Mouse (Mus musculus) hindbrain, embryonic 12.5 days (tissue): ENCODE data around the gene Crybg3. TPM values are rescaled to one million over a fixed set of nuclear protein-coding genes. Genes with fewer than 3 reads are reported as not detected.

ENCODE experiments used
- ATAC-seq: fragments of 200-750 bp; cut with Nextera tagmentation; 2 replicates; pipeline ENCODE4 v1.8.0; 2017; ENCODE audit warnings: moderate TSS enrichment; ENCODE audit not compliant: low FRiP score
- H3K27ac ChIP-seq: fragments of 300-500 bp; sonication (generic); 2 replicates; pipeline ENCODE4 v1.5.1; 2016; ENCODE audit warnings: mild to moderate bottlenecking
- H3K27me3 ChIP-seq: fragments of 300-500 bp; sonication (generic); 2 replicates; pipeline ENCODE4 v1.6.1; 2016; ENCODE audit warnings: mild to moderate bottlenecking
- H3K36me3 ChIP-seq: fragments of 300-500 bp; sonication (generic); 2 replicates; pipeline ENCODE4 v1.6.1; 2016; ENCODE audit warnings: mild to moderate bottlenecking
- H3K4me1 ChIP-seq: fragments of 300-500 bp; sonication (generic); 2 replicates; pipeline ENCODE4 v1.6.1; 2016
- H3K4me2 ChIP-seq: fragments of 300-500 bp; sonication (generic); replicated peaks from 2 replicates; pipeline ENCODE4 v1.6.1; 2016; ENCODE audit warnings: mild to moderate bottlenecking
- H3K4me3 ChIP-seq: fragments of 300-500 bp; sonication (generic); 2 replicates; pipeline ENCODE4 v1.5.1; 2016; ENCODE audit warnings: mild to moderate bottlenecking
- H3K9ac ChIP-seq: fragments of 300-500 bp; sonication (generic); 2 replicates; pipeline ENCODE4 v1.6.1; 2016; ENCODE audit warnings: mild to moderate bottlenecking, moderate library complexity
- H3K9me3 ChIP-seq: fragments of 300-500 bp; sonication (generic); replicated peaks from 2 replicates; pipeline ENCODE4 v1.6.1; 2016; ENCODE audit warnings: mild to moderate bottlenecking
- WGBS: fragments of 180-500 bp; shearing (Covaris S2); methylation state at CpG from one replicate; pipeline ENCODE4 v1.1.7; 2016; 5-methylcytosine and 5-hydroxymethylcytosine counted together
- polyA plus RNA-seq: library from polyadenylated mRNA; unstranded; fragments of >200 nt; fragmentation: Nextera tagmentation; extraction: Ambion mirVana; gene quantifications from 2 replicates; pipeline ENCODE4 v1.2.1, GENCODE M21; 2016

Crybg3 gene
- polyA plus RNA-seq, 1 experiment from 2014 or later, result 5.9 TPM

- WGBS, result 75% methylated on average over 14 of the region's 14 CpGs
- Histone ChIP-seq H3K27me3 (no peaks in the 10 kb centered on the region), H3K9me3 (no peaks in the 10 kb centered on the region), H3K4me3 (no peak overlapping the region), H3K4me2 (no peak overlapping the region), H3K27ac (peak overlapping the region; percentile 62), H3K36me3 (no peaks in the 10 kb centered on the region), H3K9ac (no peak overlapping the region), H3K4me1 (peaks cover 13% of the 10 kb centered on the region)
- ATAC-seq, result no peak
These were observed 52.7 kb downstream of the Crybg3 start for GRCm38 (mm10) chr16:59547887-59548581.

GRCm38 (mm10) chr16:59547466-59547865 is 53.3 kb downstream of the Crybg3 start:
- peaks cover 13% of the 10 kb centered on the region for H3K4me1 ChIP-seq
- no peak overlapping the region for H3K9ac ChIP-seq
- no peak overlapping the region for H3K4me3 ChIP-seq
- WGBS, result 51% methylated on average over 4 of the region's 4 CpGs
- no peaks in the 10 kb centered on the region for H3K9me3 ChIP-seq
- H3K36me3 ChIP-seq, result no peaks in the 10 kb centered on the region
- 0 out of 2 replicates have a peak overlapping the region, but pooled peaks have one; percentile 62 for H3K27ac ChIP-seq
- ATAC-seq, result peak; percentile 61; the same call in 1 of the 2 replicates
- H3K4me2 ChIP-seq, result no peak overlapping the region
- H3K27me3 ChIP-seq, result no peaks in the 10 kb centered on the region

- no peaks in the 10 kb centered on the region for H3K27me3 ChIP-seq
- no peaks in the 10 kb centered on the region for H3K9me3 ChIP-seq
- no peak for ATAC-seq
- H3K4me3 ChIP-seq, result no peak overlapping the region
- peaks cover 13% of the 10 kb centered on the region for H3K4me1 ChIP-seq
- H3K9ac ChIP-seq, result no peak overlapping the region
- no peak overlapping the region for H3K4me2 ChIP-seq
- H3K36me3 ChIP-seq, result no peaks in the 10 kb centered on the region
- H3K27ac ChIP-seq, result no peak overlapping the region
- 81% methylated on average over 2 of the region's 2 CpGs for WGBS
These were observed 55.4 kb downstream of the Crybg3 start for GRCm38 (mm10) chr16:59545360-59545759.

- Histone ChIP-seq H3K9ac (no peak overlapping the region), H3K4me1 (no peaks in the 10 kb centered on the region), H3K27me3 (no peaks in the 10 kb centered on the region), H3K9me3 (no peaks in the 10 kb centered on the region), H3K4me2 (no peak overlapping the region), H3K4me3 (no peak overlapping the region), H3K36me3 (no peaks in the 10 kb centered on the region), H3K27ac (no peak overlapping the region)
- WGBS, result 81% methylated on average over 4 of the region's 4 CpGs
- no peak for ATAC-seq
These were observed 59.4 kb downstream of the Crybg3 start for GRCm38 (mm10) chr16:59541382-59541781.

- Histone ChIP-seq H3K4me3 (no peak overlapping the region), H3K9me3 (no peaks in the 10 kb centered on the region), H3K27me3 (no peaks in the 10 kb centered on the region), H3K4me2 (no peak overlapping the region), H3K27ac (no peak overlapping the region), H3K4me1 (no peaks in the 10 kb centered on the region), H3K9ac (no peak overlapping the region), H3K36me3 (no peaks in the 10 kb centered on the region)
- no peak for ATAC-seq
- whole genome bisulfite sequencing, result 84% methylated on average over 3 of the region's 3 CpGs
These were observed 59.8 kb downstream of the Crybg3 start for GRCm38 (mm10) chr16:59540944-59541343.

GRCm38 (mm10) chr16:59535673-59536072 is 65.1 kb downstream of the Crybg3 start:
- Histone ChIP-seq H3K36me3 (no peaks in the 10 kb centered on the region), H3K4me1 (no peaks in the 10 kb centered on the region), H3K4me2 (no peak overlapping the region), H3K4me3 (no peak overlapping the region), H3K27ac (no peak overlapping the region), H3K9ac (no peak overlapping the region), H3K27me3 (no peaks in the 10 kb centered on the region), H3K9me3 (no peaks in the 10 kb centered on the region)
- 81% methylated on average over 5 of the region's 5 CpGs for WGBS
- ATAC-seq, result no peak

- ATAC-seq, result no peak
- H3K9me3 ChIP-seq, result peaks cover 7% of the 10 kb centered on the region; the same call in 1 of the 2 replicates
- H3K4me2 ChIP-seq, result no peak overlapping the region
- H3K27ac ChIP-seq, result no peak overlapping the region
- no peak overlapping the region for H3K9ac ChIP-seq
- peaks cover 10% of the 10 kb centered on the region for H3K36me3 ChIP-seq
- WGBS, result 90% methylated on average over 11 of the region's 11 CpGs
- H3K4me1 ChIP-seq, result no peaks in the 10 kb centered on the region
- H3K27me3 ChIP-seq, result no peaks in the 10 kb centered on the region
- no peak overlapping the region for H3K4me3 ChIP-seq
These were observed 66.4 kb downstream of the Crybg3 start for GRCm38 (mm10) chr16:59534349-59534748.

GRCm38 (mm10) chr16:59532561-59532960 is 68.2 kb downstream of the Crybg3 start:
- Histone ChIP-seq H3K4me1 (no peaks in the 10 kb centered on the region), H3K9ac (no peak overlapping the region), H3K27me3 (no peaks in the 10 kb centered on the region), H3K9me3 (peaks cover 7% of the 10 kb centered on the region; the same call in 1 of the 2 replicates), H3K36me3 (peaks cover 10% of the 10 kb centered on the region), H3K4me3 (no peak overlapping the region), H3K4me2 (no peak overlapping the region), H3K27ac (no peak overlapping the region)
- WGBS, result 46% methylated on average over 3 of the region's 3 CpGs
- no peak for ATAC-seq

- ATAC-seq, result no peak
- H3K4me1 ChIP-seq, result no peaks in the 10 kb centered on the region
- peaks cover 10% of the 10 kb centered on the region for H3K36me3 ChIP-seq
- 85% methylated on average over 5 of the region's 5 CpGs for WGBS
- no peak overlapping the region for H3K9ac ChIP-seq
- no peak overlapping the region for H3K4me3 ChIP-seq
- no peak overlapping the region for H3K27ac ChIP-seq
- no peaks in the 10 kb centered on the region for H3K27me3 ChIP-seq
- H3K4me2 ChIP-seq, result no peak overlapping the region
- H3K9me3 ChIP-seq, result peaks cover 7% of the 10 kb centered on the region; the same call in 1 of the 2 replicates
These were observed 69.5 kb downstream of the Crybg3 start for GRCm38 (mm10) chr16:59531243-59531642.

GRCm38 (mm10) chr16:59529570-59529969 is 71.2 kb downstream of the Crybg3 start:
- no peak overlapping the region for H3K9ac ChIP-seq
- no peak overlapping the region for H3K4me2 ChIP-seq
- H3K9me3 ChIP-seq, result peaks cover 7% of the 10 kb centered on the region; the same call in 1 of the 2 replicates
- H3K27ac ChIP-seq, result no peak overlapping the region
- H3K4me3 ChIP-seq, result no peak overlapping the region
- H3K27me3 ChIP-seq, result no peaks in the 10 kb centered on the region
- H3K4me1 ChIP-seq, result no peaks in the 10 kb centered on the region
- 92% methylated on average over 13 of the region's 13 CpGs for WGBS
- H3K36me3 ChIP-seq, result peaks cover 10% of the 10 kb centered on the region
- no peak for ATAC-seq

- no peak for ATAC-seq
- Histone ChIP-seq H3K4me1 (no peaks in the 10 kb centered on the region), H3K36me3 (peaks cover 13% of the 10 kb centered on the region), H3K4me3 (no peak overlapping the region), H3K9ac (no peak overlapping the region), H3K27me3 (no peaks in the 10 kb centered on the region), H3K27ac (no peak overlapping the region), H3K4me2 (no peak overlapping the region), H3K9me3 (peaks cover 7% of the 10 kb centered on the region; the same call in 1 of the 2 replicates)
- WGBS, result 88% methylated on average over 6 of the region's 6 CpGs
These were observed 73.8 kb downstream of the Crybg3 start for GRCm38 (mm10) chr16:59526939-59527338.

- Histone ChIP-seq H3K27me3 (no peaks in the 10 kb centered on the region), H3K9ac (no peak overlapping the region)
- 87% methylated on average over 16 of the region's 16 CpGs for WGBS
These were observed 78.9 kb downstream of the Crybg3 start for GRCm38 (mm10) chr16:59521752-59522423.

More at GRCm38 (mm10) chr16:59521752-59522423, 78.9 kb downstream of the Crybg3 start:
- Histone ChIP-seq H3K4me1 (no peaks in the 10 kb centered on the region), H3K27ac (no peak overlapping the region), H3K4me3 (no peak overlapping the region), H3K9me3 (no peaks in the 10 kb centered on the region), H3K4me2 (no peak overlapping the region), H3K36me3 (0 out of 2 replicates have a peak, but pooled peaks cover 3% of the 10 kb centered on the region)
- ATAC-seq, result no peak
